ENCODE assay signal across 8 mouse cellular contexts in the genomic region with DNA sequence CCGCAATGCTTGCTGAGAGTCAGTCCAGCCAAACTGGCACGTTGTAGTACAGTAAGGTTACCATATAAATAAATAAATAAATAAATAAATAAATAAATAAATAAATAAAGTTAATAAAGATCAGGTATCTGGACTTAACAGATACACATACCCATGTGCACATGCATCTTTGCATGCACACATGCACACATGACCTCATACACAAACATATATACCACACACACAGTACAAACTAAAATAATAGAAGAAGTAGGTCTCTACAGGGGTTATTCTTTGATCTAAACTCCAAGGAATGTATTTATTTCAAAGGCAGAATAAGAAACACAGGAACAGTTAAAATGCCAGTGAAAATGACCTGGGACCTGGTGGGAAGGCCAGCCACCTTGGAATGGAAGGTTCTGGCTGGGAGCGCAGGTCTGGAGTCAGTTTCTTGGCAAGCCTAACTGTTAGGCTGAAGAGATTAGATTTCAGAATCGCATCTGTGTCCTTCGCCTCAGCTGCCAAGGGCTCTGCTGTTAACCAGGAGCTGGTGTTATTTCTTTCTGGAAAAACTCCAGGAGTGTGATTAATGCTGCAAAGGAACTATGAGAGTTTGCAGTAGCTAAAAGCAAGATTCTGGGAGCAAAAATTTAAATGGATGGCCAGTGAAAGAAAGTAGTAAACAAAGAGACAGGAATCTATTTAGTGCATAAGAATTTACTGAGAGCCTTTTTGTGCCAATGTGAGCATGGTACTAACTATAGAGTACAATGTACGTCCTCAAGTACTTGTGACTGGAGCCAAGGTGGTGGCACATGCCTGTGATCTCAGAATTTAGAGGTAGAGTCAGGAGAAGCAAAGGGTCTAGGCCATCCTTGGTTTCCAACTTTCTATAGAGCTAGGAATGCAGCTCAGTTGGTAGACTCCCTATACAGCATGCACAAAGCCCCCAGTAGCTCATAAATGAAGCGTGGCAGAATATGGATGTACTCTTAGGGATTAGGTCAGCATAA. TPM values are rescaled to one million over a fixed set of nuclear protein-coding genes. Genes with fewer than 3 reads are reported as not detected.
DNase-seq lines count a peak whose midpoint lies in the region; ATAC-seq lines count a peak whose summit lies in the region.

No protein-coding gene starts in this region.

- intact Hi-C loops in heart, postnatal 14 days (cut with DNase I): no loop called here

- peak; percentile 77 for ATAC-seq in frontal cortex, adult (ENCODE audit: low TSS enrichment)
- no peak for ATAC-seq in granulocyte monocyte progenitor cell, adult 5-6 weeks (replicated peaks; ENCODE audit: poor library complexity, severe bottlenecking)

- DNase-seq in frontal cortex, postnatal 14 days (ENCODE audit: low spot score in 2 of 2): no peak
- peak; percentile 36 for DNase-seq in urinary bladder, postnatal 14 days (ENCODE audit: low spot score)
- no peak for DNase-seq in urinary bladder, adult 18-20 months (ENCODE audit: low spot score in 2 of 2)
- DNase-seq in heart, postnatal 14 days: peak; percentile 42 to 49
- DNase-seq in urinary bladder, postnatal 25 days (ENCODE audit: low spot score): no peak
- DNase-seq in layer of hippocampus, adult 11-12 months (ENCODE audit: low spot score): no peak

RNA-seq across cellular contexts. Expression of a gene that starts 18.1 kb away (rescaled TPM):
- total RNA-seq in heart, postnatal 14 days (2021): 100 to 1,000 TPM in 1 of 2 experiments, 10 to 100 TPM in 1; 93.9 to 118 TPM
- 7.8 and 17.7 TPM in 2 replicates for total RNA-seq in granulocyte monocyte progenitor cell, adult 5-6 weeks (2014; fragmentation: Nextera tagmentation)
- 7.4 and 9.4 TPM in 2 replicates for total RNA-seq in granulocyte monocyte progenitor cell, adult 5-6 weeks (2017)

Comparison
In these comparisons a context has a peak if more than half of its experiments do, and no peak if none do; other contexts are left out.
1. DNase-seq: peak in urinary bladder, postnatal 14 days (single experiment) and heart, postnatal 14 days (2 of 2); none in frontal cortex, postnatal 14 days (0 of 2), urinary bladder, adult 18-20 months (0 of 2), urinary bladder, postnatal 25 days (single experiment) and layer of hippocampus, adult 11-12 months (single experiment).
2. RNA of a gene that starts 18.1 kb away (total RNA-seq): 93.9 to 118 TPM in heart, postnatal 14 days; 7.4 to 17.7 TPM in granulocyte monocyte progenitor cell, adult 5-6 weeks; every median in the first group is over 4 times any median in the second.